Mouse (Mus musculus): ENCODE measurements around the gene Lce1d. TPM values are rescaled to one million over a fixed set of nuclear protein-coding genes. Genes with fewer than 3 reads are reported as not detected.

Gene Lce1d
- total RNA-seq (2023): not detected

GRCm38 (mm10) chr3:92687110-92687509 lies at the start of gene Lce1d:
Gene Lce1d (minus strand): TSS chr3:92687210.

GRCm38 (mm10) chr3:92720250-92720649 lies 33.2 kb upstream of the Lce1d start, which contains the start of gene Lce1f:
Gene Lce1f (minus strand): TSS chr3:92720350.

GRCm38 (mm10) chr3:92708974-92709373 lies 22.0 kb upstream of the Lce1d start, which contains the start of gene Lce1e:
Gene Lce1e (minus strand): TSS chr3:92709074.

GRCm38 (mm10) chr3:92678947-92679346 lies 8.1 kb downstream of the Lce1d start, which contains the start of gene Lce1c:
Gene Lce1c (plus strand): TSS chr3:92679247.

GRCm38 (mm10) chr3:92670215-92670614 lies 16.8 kb downstream of the Lce1d start, which contains the start of gene Lce1a2:
Gene Lce1a2 (minus strand): TSS chr3:92670315.

GRCm38 (mm10) chr3:92656826-92657225 lies 30.2 kb downstream of the Lce1d start, which contains the start of gene Lce1b:
Gene Lce1b (minus strand): TSS chr3:92656926.

GRCm38 (mm10) chr3:92648207-92648606 lies 38.8 kb downstream of the Lce1d start, which contains the start of gene Lce1a1:
Gene Lce1a1 (minus strand): TSS chr3:92648307.

Other genes starting within 250 kb of the Lce1d start
- gene Sprr1b, start 248.4 kb downstream of the Lce1d start, total RNA-seq (2023): not detected
- not detected for gene Sprr3, start 228.5 kb downstream of the Lce1d start, total RNA-seq (2023)
- gene Sprr1a, start 201.3 kb downstream of the Lce1d start, total RNA-seq (2023): not detected
- gene Sprr4, start 186.7 kb downstream of the Lce1d start, total RNA-seq (2023): not detected
- gene 2310046K23Rik, start 152.7 kb downstream of the Lce1d start, total RNA-seq (2023): not detected
- not detected for gene Ivl, start 113.5 kb downstream of the Lce1d start, total RNA-seq (2023)
- not detected for gene Smcp, start 98.2 kb downstream of the Lce1d start, total RNA-seq (2023)
- gene 2210017I01Rik, start 79.7 kb downstream of the Lce1d start, total RNA-seq (2023): not detected
- not detected for gene Lce6a, start 65.5 kb downstream of the Lce1d start, total RNA-seq (2023)
- gene Lce1a1, start 38.9 kb downstream of the Lce1d start, total RNA-seq (2023): not detected
- gene Lce1b, start 30.3 kb downstream of the Lce1d start, total RNA-seq (2023): not detected
- not detected for gene Lce1a2, start 16.9 kb downstream of the Lce1d start, total RNA-seq (2023)
- gene Lce1c, start 8.0 kb downstream of the Lce1d start, total RNA-seq (2023): not detected
- not detected for gene Lce1e, start 21.9 kb upstream of the Lce1d start, total RNA-seq (2023)
- gene Lce1f, start 33.1 kb upstream of the Lce1d start, total RNA-seq (2023): not detected
- not detected for gene Gm38119, start 51.9 kb upstream of the Lce1d start, total RNA-seq (2023)
- not detected for gene Lce1g, start 65.1 kb upstream of the Lce1d start, total RNA-seq (2023)
- not detected for gene Lce1h, start 77.9 kb upstream of the Lce1d start, total RNA-seq (2023)
- gene Lce1i, start 91.7 kb upstream of the Lce1d start, total RNA-seq (2023): not detected
- gene Lce1j, start 103.3 kb upstream of the Lce1d start, total RNA-seq (2023): not detected
- not detected for gene Lce1k, start 120.7 kb upstream of the Lce1d start, total RNA-seq (2023)
- gene Kprp, start 140.0 kb upstream of the Lce1d start, total RNA-seq (2023): not detected
- gene Lce1l, start 164.1 kb upstream of the Lce1d start, total RNA-seq (2023): not detected
- not detected for gene 2310050C09Rik, start 183.0 kb upstream of the Lce1d start, total RNA-seq (2023)
- not detected for gene Lce3a, start 239.0 kb upstream of the Lce1d start, total RNA-seq (2023)
- gene Lce3b, start 245.8 kb upstream of the Lce1d start, total RNA-seq (2023): not detected